Mouse (Mus musculus): ENCODE data around the gene Mzt1.

- TF ChIP-seq MAX (IDR thresholded peaks at IDR 0.05; ENCODE audit: low read depth) (no peak), USF1 (IDR thresholded peaks at IDR 0.05; ENCODE audit: low read depth) (no peak), POLR2A (IDR thresholded peaks at IDR 0.05; ENCODE audit: insufficient read length, low read depth) (no peak), E2F4 (IDR thresholded peaks at IDR 0.05; ENCODE audit: insufficient read depth) (no peak), MYOD1 (IDR thresholded peaks at IDR 0.05; ENCODE audit: control insufficient read depth in 1 of 3, insufficient read length in 2 of 3, low read depth in 2 of 3) (no peak), MYOG (IDR thresholded peaks at IDR 0.05; ENCODE audit: control insufficient read depth in 1 of 3, insufficient read depth in 1 of 3, insufficient read length in 2 of 3, low read depth in 2 of 3) (no peak), SRF (IDR thresholded peaks at IDR 0.05; ENCODE audit: control insufficient read depth, insufficient read length, low read depth) (no peak)
These were observed 27.2 kb downstream of the Mzt1 start for GRCm38 (mm10) chr14:99018691-99019090.

Measured in myocyte (in vitro differentiated cells).